Mouse (Mus musculus): Measurements from ENCODE around the gene Plb1.

The Plb1 gene

GRCm38 (mm10) chr5:32243286-32243885 lies 10.9 kb downstream of the Plb1 start:
- DNase-seq (ENCODE audit: extremely low read depth, low read depth, low spot score) = no peak

- no peak for DNase-seq (ENCODE audit: extremely low read depth, low read depth, low spot score)
Observed at GRCm38 (mm10) chr5:32245385-32245784, 12.9 kb downstream of the Plb1 start.

- no peak for DNase-seq (ENCODE audit: extremely low read depth, low read depth, low spot score)
Observed at GRCm38 (mm10) chr5:32260751-32261150, 28.2 kb downstream of the Plb1 start.

- DNase-seq (ENCODE audit: extremely low read depth, low read depth, low spot score) = no peak
Observed at GRCm38 (mm10) chr5:32261251-32261650, 28.7 kb downstream of the Plb1 start.

GRCm38 (mm10) chr5:32262534-32262933 lies 30.0 kb downstream of the Plb1 start:
- DNase-seq (ENCODE audit: extremely low read depth, low read depth, low spot score) = no peak

- no peak for DNase-seq (ENCODE audit: extremely low read depth, low read depth, low spot score)
Observed at GRCm38 (mm10) chr5:32272502-32272901, 40.0 kb downstream of the Plb1 start.

GRCm38 (mm10) chr5:32278000-32278694 lies 45.6 kb downstream of the Plb1 start:
- no peak for DNase-seq (ENCODE audit: extremely low read depth, low read depth, low spot score)

- no peak for DNase-seq (ENCODE audit: extremely low read depth, low read depth, low spot score)
Observed at GRCm38 (mm10) chr5:32280066-32280465, 47.6 kb downstream of the Plb1 start.

- DNase-seq (ENCODE audit: extremely low read depth, low read depth, low spot score) = no peak
Observed at GRCm38 (mm10) chr5:32282345-32282744, 49.8 kb downstream of the Plb1 start.

GRCm38 (mm10) chr5:32283457-32283856 lies 50.9 kb downstream of the Plb1 start:
- no peak for DNase-seq (ENCODE audit: extremely low read depth, low read depth, low spot score)

GRCm38 (mm10) chr5:32286315-32286714 lies 53.8 kb downstream of the Plb1 start:
- no peak for DNase-seq (ENCODE audit: extremely low read depth, low read depth, low spot score)

GRCm38 (mm10) chr5:32288021-32288420 lies 55.5 kb downstream of the Plb1 start:
- DNase-seq (ENCODE audit: extremely low read depth, low read depth, low spot score) = no peak

GRCm38 (mm10) chr5:32291316-32291715 lies 58.8 kb downstream of the Plb1 start:
- no peak for DNase-seq (ENCODE audit: extremely low read depth, low read depth, low spot score)

GRCm38 (mm10) chr5:32302991-32303921 lies 70.7 kb downstream of the Plb1 start:
- DNase-seq (ENCODE audit: extremely low read depth, low read depth, low spot score) = no peak

GRCm38 (mm10) chr5:32307106-32307505 lies 74.6 kb downstream of the Plb1 start:
- DNase-seq (ENCODE audit: extremely low read depth, low read depth, low spot score) = no peak

GRCm38 (mm10) chr5:32308647-32309046 lies 76.1 kb downstream of the Plb1 start:
- DNase-seq (ENCODE audit: extremely low read depth, low read depth, low spot score) = no peak

GRCm38 (mm10) chr5:32309714-32310113 lies 77.2 kb downstream of the Plb1 start:
- DNase-seq (ENCODE audit: extremely low read depth, low read depth, low spot score) = no peak

- no peak for DNase-seq (ENCODE audit: extremely low read depth, low read depth, low spot score)
Observed at GRCm38 (mm10) chr5:32310802-32311201, 78.3 kb downstream of the Plb1 start.

- DNase-seq (ENCODE audit: extremely low read depth, low read depth, low spot score) = no peak
Observed at GRCm38 (mm10) chr5:32311589-32312166, 79.2 kb downstream of the Plb1 start.

- no peak for DNase-seq (ENCODE audit: extremely low read depth, low read depth, low spot score)
Observed at GRCm38 (mm10) chr5:32313671-32314070, 81.2 kb downstream of the Plb1 start.

GRCm38 (mm10) chr5:32314731-32315130 lies 82.2 kb downstream of the Plb1 start:
- DNase-seq (ENCODE audit: extremely low read depth, low read depth, low spot score) = no peak

All from fat pad, adult 2 months (tissue).